Mouse (Mus musculus): ENCODE results near the gene Cnpy1.

DNA sequence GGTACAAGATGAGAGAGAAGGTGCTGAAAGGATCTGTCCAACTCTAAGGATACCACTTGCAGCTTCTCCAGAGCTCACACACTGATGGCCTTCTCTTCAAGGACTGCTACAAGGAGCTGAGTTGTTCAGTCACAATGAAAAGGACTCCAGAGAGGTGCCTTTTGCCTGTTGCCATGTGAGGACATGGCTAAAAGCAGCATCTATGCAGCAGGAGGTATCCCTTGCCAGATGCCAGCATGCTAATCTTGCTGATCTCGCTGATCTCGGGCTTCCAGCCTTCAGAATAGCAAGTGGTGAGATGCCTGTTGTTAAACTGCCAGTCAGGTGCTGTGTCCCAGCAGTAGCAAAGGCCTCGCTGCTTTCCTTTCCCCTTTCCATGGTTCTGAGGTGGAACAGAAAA lies 43.5 kb upstream of the Cnpy1 start:
- TF ChIP-seq TBP (IDR thresholded peaks at IDR 0.05; ENCODE audit: low read depth, low read length) (no peak), ZC3H11A (IDR thresholded peaks at IDR 0.05; ENCODE audit: low read depth, low read length) (no peak), GATA1 (IDR thresholded peaks at IDR 0.05; ENCODE audit: low read depth, low read length) (no peak), POLR2AphosphoS2 (IDR thresholded peaks at IDR 0.05; ENCODE audit: low read length) (no peak), CTCF (IDR thresholded peaks at IDR 0.05 in 2 of 3, conservative IDR thresholded peaks at IDR 0.05 in 1 of 3; ENCODE audit: control insufficient read depth in 1 of 3, insufficient read depth in 1 of 3, low read depth in 2 of 3, low read length in 3 of 3, poor library complexity in 1 of 3, severe bottlenecking in 1 of 3) (no peak), JUND (IDR thresholded peaks at IDR 0.05; ENCODE audit: low read depth, low read length) (no peak), MEF2A (IDR thresholded peaks at IDR 0.05; ENCODE audit: extremely low read depth, insufficient replicate concordance, low read depth, low read length, poor library complexity, severe bottlenecking) (no peak), EP300 (IDR thresholded peaks at IDR 0.05; ENCODE audit: low read depth in 1 of 2, low read length in 2 of 2) (no peak), BHLHE40 (IDR thresholded peaks at IDR 0.05; ENCODE audit: borderline replicate concordance, low read depth, low read length) (no peak)
